Mouse (Mus musculus): Measurements from ENCODE around the gene Cox6a1. TPM values are rescaled to one million over a fixed set of nuclear protein-coding genes. Genes with fewer than 3 reads are reported as not detected.

Cox6a1 gene
- polyA plus RNA-seq, 1 experiment from 2014 or later, result 1,395 TPM

- ATAC-seq (ENCODE audit: extremely low read depth, insufficient number of reproducible peaks, low FRiP score, low TSS enrichment), result no peak
- Histone ChIP-seq H3K9me3 (no peaks in the 10 kb centered on the region; the same call in 1 of the 2 replicates), H3K9ac (peak overlapping the region; percentile 94), H3K27ac (replicated peaks) (peak overlapping the region; percentile 73; the same call in 1 of the 2 replicates), H3K4me2 (peak overlapping the region; percentile 90), H3K4me3 (peak overlapping the region; percentile 83), H3K27me3 (replicated peaks) (no peaks in the 10 kb centered on the region), H3K4me1 (peaks cover 27% of the 10 kb centered on the region), H3K36me3 (peaks cover 47% of the 10 kb centered on the region)
- under 1% methylated on average over 5 of the region's 5 CpGs for WGBS
These were observed 1.2 kb downstream of the Cox6a1 start for GRCm38 (mm10) chr5:115347564-115347963.

DNA sequence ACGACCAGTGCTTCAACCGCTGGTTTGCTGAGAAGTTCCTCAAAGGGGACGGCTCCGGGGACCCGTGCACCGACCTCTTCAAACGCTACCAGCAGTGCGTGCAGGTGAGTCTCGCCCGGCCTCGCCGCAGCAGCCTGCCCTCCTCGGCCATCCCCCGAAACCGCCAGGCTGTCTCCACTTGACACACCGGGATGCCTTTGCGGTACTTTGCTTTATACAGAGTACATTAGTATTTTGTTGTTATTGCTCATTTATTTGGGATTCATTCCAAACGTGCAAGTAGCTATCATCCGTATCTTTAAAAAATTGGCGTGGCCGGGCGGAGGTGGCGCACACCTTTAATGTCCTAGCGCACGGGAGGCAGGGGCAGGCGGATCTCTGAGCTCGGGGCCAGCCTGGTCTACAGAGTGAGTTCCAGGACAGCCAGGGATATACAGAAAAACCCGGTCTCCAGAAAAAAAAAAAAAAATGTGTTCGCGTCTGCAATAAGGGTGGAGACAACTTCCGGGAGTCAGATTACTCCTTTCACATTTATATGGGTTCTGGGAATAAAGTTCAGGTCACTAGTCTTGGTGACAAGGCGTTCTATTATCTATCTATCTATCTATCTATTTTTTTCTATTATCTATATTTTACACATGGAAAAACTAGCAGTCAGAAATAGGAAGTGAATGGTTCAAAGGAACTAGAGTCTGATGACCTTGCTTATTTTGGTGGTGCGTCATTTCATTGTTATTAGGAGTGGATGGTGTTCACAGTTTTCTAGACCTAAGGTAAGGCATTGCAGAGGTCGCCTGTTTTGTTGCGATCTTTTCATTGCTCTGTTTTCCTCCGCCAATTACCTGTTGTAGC lies 7.2 kb downstream of the Cox6a1 start:
- Histone ChIP-seq H3K36me3 (peaks cover 53% of the 10 kb centered on the region), H3K27me3 (replicated peaks) (no peaks in the 10 kb centered on the region), H3K9ac (peak overlapping the region; percentile 92), H3K4me2 (peak overlapping the region; percentile 75), H3K4me1 (peaks cover 30% of the 10 kb centered on the region), H3K27ac (replicated peaks) (peak overlapping the region; percentile 82), H3K4me3 (peak overlapping the region; percentile 94), H3K9me3 (no peaks in the 10 kb centered on the region)
- 10% methylated on average over 36 of the region's 36 CpGs for WGBS
- ATAC-seq (ENCODE audit: extremely low read depth, insufficient number of reproducible peaks, low FRiP score, low TSS enrichment), result peak; percentile 22; the same call in 1 of the 2 replicates

- ATAC-seq (ENCODE audit: extremely low read depth, insufficient number of reproducible peaks, low FRiP score, low TSS enrichment), result peak; percentile 84
- WGBS, result under 1% methylated on average over 62 of the region's 62 CpGs
- peak within 1 kb of the TSS; percentile 92 for H3K9ac ChIP-seq
- peaks cover 25% of the 10 kb centered on the region for H3K4me1 ChIP-seq
- H3K4me2 ChIP-seq, result peak within 1 kb of the TSS; percentile 75
- H3K9me3 ChIP-seq, result no peaks in the 10 kb centered on the region
- H3K27ac ChIP-seq (replicated peaks), result peak within 1 kb of the TSS; percentile 82
- H3K4me3 ChIP-seq, result peak within 1 kb of the TSS; percentile 94
- H3K27me3 ChIP-seq (replicated peaks), result no peaks in the 10 kb centered on the region
- H3K36me3 ChIP-seq, result peaks cover 53% of the 10 kb centered on the region
These were observed 8.0 kb downstream of the Cox6a1 start, which contains the start of the genes Gatc and Triap1 for GRCm38 (mm10) chr5:115340577-115341313. Gene Gatc (minus strand): TSS chr5:115341178. Gene Triap1 (plus strand): TSS chr5:115341225.

- no peaks in the 10 kb centered on the region for H3K9me3 ChIP-seq
- ATAC-seq (ENCODE audit: extremely low read depth, insufficient number of reproducible peaks, low FRiP score, low TSS enrichment), result no peak
- peak overlapping the region; percentile 92 for H3K9ac ChIP-seq
- no peak overlapping the region for H3K27ac ChIP-seq (replicated peaks)
- H3K27me3 ChIP-seq (replicated peaks), result no peaks in the 10 kb centered on the region
- H3K36me3 ChIP-seq, result peaks cover 53% of the 10 kb centered on the region
- peak overlapping the region; percentile 94 for H3K4me3 ChIP-seq
- peak overlapping the region; percentile 75 for H3K4me2 ChIP-seq
- H3K4me1 ChIP-seq, result peaks cover 25% of the 10 kb centered on the region
- 21% methylated on average over 7 of the region's 7 CpGs for WGBS
These were observed 8.8 kb downstream of the Cox6a1 start for GRCm38 (mm10) chr5:115340007-115340406.

DNA sequence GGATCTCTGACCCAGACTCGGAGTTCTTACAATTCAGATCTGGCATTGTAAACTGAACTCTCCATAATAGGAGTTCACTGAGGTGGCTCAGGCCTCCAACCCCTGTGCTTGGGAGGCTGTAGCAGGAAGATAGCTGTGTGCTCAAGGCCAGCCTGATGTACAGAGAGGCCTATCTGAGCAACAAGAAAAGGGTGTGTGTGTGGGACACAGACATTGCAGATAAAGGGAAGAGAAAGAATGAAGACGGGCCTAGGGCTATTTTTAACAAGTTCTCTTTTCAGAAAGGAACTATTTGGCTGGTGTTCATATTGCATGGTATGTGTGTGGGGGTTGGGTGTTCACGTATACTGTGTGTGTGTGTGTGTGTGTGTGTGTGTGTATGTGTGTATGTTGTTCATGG lies 15.2 kb downstream of the Cox6a1 start:
- Histone ChIP-seq H3K9ac (0 out of 2 replicates have a peak overlapping the region, but pooled peaks have one; percentile 13), H3K4me3 (no peak overlapping the region), H3K36me3 (peaks cover 83% of the 10 kb centered on the region), H3K4me1 (peaks cover 50% of the 10 kb centered on the region), H3K9me3 (no peaks in the 10 kb centered on the region), H3K4me2 (0 out of 2 replicates have a peak overlapping the region, but pooled peaks have one; percentile 0), H3K27ac (replicated peaks) (peak overlapping the region; percentile 46), H3K27me3 (replicated peaks) (no peaks in the 10 kb centered on the region)
- 44% methylated on average over 3 of the region's 3 CpGs for WGBS
- no peak for ATAC-seq (ENCODE audit: extremely low read depth, insufficient number of reproducible peaks, low FRiP score, low TSS enrichment)

DNA sequence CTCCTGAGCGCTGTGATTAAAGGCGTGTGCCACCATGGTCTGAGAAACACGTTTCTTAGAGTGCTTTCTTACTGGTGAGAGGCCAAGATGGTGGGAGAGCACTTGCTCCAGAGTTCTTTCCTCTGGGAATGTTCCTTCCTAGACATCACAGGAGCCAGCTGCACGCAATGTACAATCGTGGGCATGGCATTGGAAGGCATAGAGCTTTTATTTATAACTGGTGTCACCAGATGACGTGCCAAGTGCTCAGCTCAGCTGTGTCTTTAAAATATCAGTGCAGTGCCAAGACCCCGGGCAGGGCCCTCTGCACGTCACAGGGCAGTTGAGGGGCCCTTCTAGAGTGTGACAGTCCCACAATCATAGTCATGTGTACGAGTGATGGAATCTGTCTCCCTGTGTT lies 17.8 kb downstream of the Cox6a1 start:
- Histone ChIP-seq H3K27me3 (replicated peaks) (no peaks in the 10 kb centered on the region), H3K9ac (no peak overlapping the region; the same call in 1 of the 2 replicates), H3K4me1 (peaks cover 61% of the 10 kb centered on the region), H3K4me2 (0 out of 2 replicates have a peak overlapping the region, but pooled peaks have one; percentile 13), H3K36me3 (peaks cover 68% of the 10 kb centered on the region), H3K4me3 (0 out of 2 replicates have a peak overlapping the region, but pooled peaks have one; percentile 1), H3K27ac (replicated peaks) (peak overlapping the region; percentile 54; the same call in 1 of the 2 replicates), H3K9me3 (no peaks in the 10 kb centered on the region)
- 65% methylated on average over 9 of the region's 9 CpGs for WGBS
- no peak for ATAC-seq (ENCODE audit: extremely low read depth, insufficient number of reproducible peaks, low FRiP score, low TSS enrichment)

- Histone ChIP-seq H3K4me2 (peak overlapping the region; percentile 91), H3K27ac (replicated peaks) (peak overlapping the region; percentile 91), H3K4me3 (peak overlapping the region; percentile 99), H3K9me3 (no peaks in the 10 kb centered on the region), H3K9ac (peak overlapping the region; percentile 98), H3K36me3 (peaks cover 38% of the 10 kb centered on the region), H3K27me3 (replicated peaks) (no peaks in the 10 kb centered on the region), H3K4me1 (peaks cover 49% of the 10 kb centered on the region)
- under 1% methylated on average over 55 of the region's 55 CpGs for WGBS
- no peak; the same call in 1 of the 2 replicates for ATAC-seq (ENCODE audit: extremely low read depth, insufficient number of reproducible peaks, low FRiP score, low TSS enrichment)
These were observed 20.9 kb downstream of the Cox6a1 start for GRCm38 (mm10) chr5:115327610-115328548.

- no peaks in the 10 kb centered on the region for H3K27me3 ChIP-seq (replicated peaks)
- peak within 1 kb of the TSS; percentile 99 for H3K4me3 ChIP-seq
- WGBS, result under 1% methylated on average over 93 of the region's 97 CpGs
- H3K27ac ChIP-seq (replicated peaks), result peak within 1 kb of the TSS; percentile 91
- peak; percentile 85 for ATAC-seq (ENCODE audit: extremely low read depth, insufficient number of reproducible peaks, low FRiP score, low TSS enrichment)
- H3K9ac ChIP-seq, result peak within 1 kb of the TSS; percentile 98
- no peaks in the 10 kb centered on the region for H3K9me3 ChIP-seq
- H3K4me1 ChIP-seq, result peaks cover 45% of the 10 kb centered on the region
- peaks cover 29% of the 10 kb centered on the region for H3K36me3 ChIP-seq
- H3K4me2 ChIP-seq, result peak within 1 kb of the TSS; percentile 91
These were observed 21.7 kb downstream of the Cox6a1 start, which contains the start of gene Srsf9 for GRCm38 (mm10) chr5:115326875-115327609. Gene Srsf9 (plus strand): TSS chr5:115327177.

DNA sequence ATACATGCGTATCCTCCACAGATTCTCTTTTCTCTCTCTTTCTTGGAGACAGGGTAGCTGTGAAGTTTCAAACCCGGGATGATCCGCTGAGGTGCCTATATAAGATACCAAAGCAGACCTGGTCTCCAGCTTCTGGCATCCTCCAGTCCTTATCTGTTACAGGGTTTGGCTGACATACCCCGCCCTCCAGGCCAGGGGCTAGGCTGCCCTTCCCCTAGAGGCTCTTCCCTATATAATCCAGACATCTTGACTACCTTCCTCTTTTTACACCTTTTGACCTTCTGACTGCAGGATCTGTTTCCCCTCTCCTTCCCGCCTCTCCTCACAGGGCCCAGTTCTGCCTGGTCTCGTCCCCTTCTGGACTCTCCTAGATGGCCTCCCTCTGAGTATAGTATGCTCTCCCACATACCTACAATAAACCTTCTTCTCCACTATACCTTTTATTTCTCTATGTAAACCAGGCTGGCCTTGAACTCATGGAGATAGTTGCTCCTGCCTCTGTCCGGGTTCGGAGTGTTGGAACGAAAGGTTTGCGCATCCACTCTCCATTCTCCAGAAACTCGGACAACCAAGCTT lies 22.4 kb downstream of the Cox6a1 start:
- no peaks in the 10 kb centered on the region for H3K27me3 ChIP-seq (replicated peaks)
- no peaks in the 10 kb centered on the region for H3K9me3 ChIP-seq
- H3K27ac ChIP-seq (replicated peaks), result peak overlapping the region; percentile 91
- peaks cover 22% of the 10 kb centered on the region for H3K36me3 ChIP-seq
- H3K4me2 ChIP-seq, result peak overlapping the region; percentile 91
- 11% methylated on average over 11 of the region's 11 CpGs for WGBS
- H3K9ac ChIP-seq, result peak overlapping the region; percentile 98
- H3K4me1 ChIP-seq, result peaks cover 43% of the 10 kb centered on the region
- H3K4me3 ChIP-seq, result peak overlapping the region; percentile 99
- ATAC-seq (ENCODE audit: extremely low read depth, insufficient number of reproducible peaks, low FRiP score, low TSS enrichment), result peak; percentile 12; the same call in 1 of the 2 replicates

All from heart, embryonic 13.5 days (tissue).